Mouse (Mus musculus) kidney, embryonic 16.5 days (tissue): ENCODE measurements around the gene Ncoa1. TPM values are rescaled to one million over a fixed set of nuclear protein-coding genes. Genes with fewer than 3 reads are reported as not detected.
A peak's percentile ranks its signal among the peaks of the same experiment; 100 is the strongest.
"Not testable (repeated sequence)": the region's sequence is repeated elsewhere in the genome, so short reads cannot be mapped to it uniquely, and the experiment has no call there.

Source experiments
- ATAC-seq: fragments of 200-750 bp; cut with Nextera tagmentation; 2 replicates; pipeline ENCODE4 v1.8.0; 2017; ENCODE audit warnings: moderate TSS enrichment; ENCODE audit not compliant: low FRiP score, low TSS enrichment
- H3K27ac ChIP-seq: fragments of 300-500 bp; sonication (generic); 2 replicates; pipeline ENCODE4 v1.5.1; 2014; ENCODE audit warnings: low read length
- H3K27me3 ChIP-seq: fragments of 300-500 bp; sonication (generic); 2 replicates; pipeline ENCODE4 v1.6.1; 2014; ENCODE audit warnings: low read length, control low read depth, mixed read lengths; ENCODE audit not compliant: insufficient read depth
- H3K36me3 ChIP-seq: fragments of 300-500 bp; sonication (generic); 2 replicates; pipeline ENCODE4 v1.6.1; 2014; ENCODE audit warnings: low read length, control low read depth, mixed read lengths; ENCODE audit not compliant: insufficient read depth
- H3K4me1 ChIP-seq: fragments of 300-500 bp; sonication (generic); 2 replicates; pipeline ENCODE4 v1.6.1; 2014; ENCODE audit warnings: low read length, control low read depth, mixed read lengths; ENCODE audit not compliant: insufficient read depth
- H3K4me2 ChIP-seq: fragments of 300-500 bp; sonication (generic); replicated peaks from 2 replicates; pipeline ENCODE4 v1.6.1; 2014; ENCODE audit warnings: low read depth, low read length
- H3K4me3 ChIP-seq: fragments of 300-500 bp; sonication (generic); 2 replicates; pipeline ENCODE4 v1.5.1; 2014; ENCODE audit warnings: mild to moderate bottlenecking, low read length
- H3K9ac ChIP-seq: fragments of 300-500 bp; sonication (generic); replicated peaks from 2 replicates; pipeline ENCODE4 v1.6.1; 2014; ENCODE audit warnings: low read length
- H3K9me3 ChIP-seq: fragments of 300-500 bp; sonication (generic); 2 replicates; pipeline ENCODE4 v1.6.1; 2016; ENCODE audit warnings: low read length, control low read depth
- WGBS: fragments of 180-500 bp; shearing (Covaris S2); extraction: QIAGEN DNeasy Blood & Tissue Kit; methylation state at CpG from one replicate; pipeline ENCODE4 v1.1.7; 2014; 5-methylcytosine and 5-hydroxymethylcytosine counted together
- polyA plus RNA-seq: library from polyadenylated mRNA; unstranded; fragments of >200 nt; fragmentation: Nextera tagmentation; extraction: Ambion mirVana; gene quantifications from 2 replicates; pipeline ENCODE4 v1.2.1, GENCODE M21; 2015

Gene Ncoa1
- polyA plus RNA-seq, 1 experiment from 2014 or later: 6.6 TPM

- ATAC-seq: no peak
- no peak overlapping the region for H3K4me3 ChIP-seq
These were observed 227.2 kb downstream of the Ncoa1 start for GRCm38 (mm10) chr12:4249786-4250185.

GRCm38 (mm10) chr12:4245742-4246141, 231.2 kb downstream of the Ncoa1 start:
- 87% methylated on average over 10 of the region's 10 CpGs for WGBS
- no peak overlapping the region for H3K27ac ChIP-seq
- no peak for ATAC-seq
- no peaks in the 10 kb centered on the region for H3K36me3 ChIP-seq
- H3K9me3 ChIP-seq: no peaks in the 10 kb centered on the region
- H3K27me3 ChIP-seq: no peaks in the 10 kb centered on the region
- no peak overlapping the region for H3K4me2 ChIP-seq
- H3K4me3 ChIP-seq: no peak overlapping the region
- H3K9ac ChIP-seq: no peak overlapping the region
- H3K4me1 ChIP-seq: no peaks in the 10 kb centered on the region

More at GRCm38 (mm10) chr12:4249786-4250185, 227.2 kb downstream of the Ncoa1 start:
- H3K36me3 ChIP-seq: peaks cover 2% of the 10 kb centered on the region; the same call in 1 of the 2 replicates
- H3K27me3 ChIP-seq: no peaks in the 10 kb centered on the region
- no peak overlapping the region for H3K27ac ChIP-seq
- 89% methylated on average over 6 of the region's 6 CpGs for WGBS
- no peak overlapping the region for H3K4me2 ChIP-seq
- no peak overlapping the region for H3K9ac ChIP-seq
- H3K9me3 ChIP-seq: no peaks in the 10 kb centered on the region
- H3K4me1 ChIP-seq: no peaks in the 10 kb centered on the region

GRCm38 (mm10) chr12:4243805-4244204, 233.2 kb downstream of the Ncoa1 start:
- Histone ChIP-seq H3K36me3 (no peaks in the 10 kb centered on the region), H3K4me2 (no peak overlapping the region), H3K9ac (no peak overlapping the region), H3K9me3 (no peaks in the 10 kb centered on the region), H3K4me3 (no peak overlapping the region), H3K27me3 (no peaks in the 10 kb centered on the region), H3K27ac (no peak overlapping the region), H3K4me1 (no peaks in the 10 kb centered on the region)
- WGBS: 89% methylated on average over 2 of the region's 2 CpGs
- ATAC-seq: no peak

GRCm38 (mm10) chr12:4240281-4240680, 236.7 kb downstream of the Ncoa1 start:
- H3K4me2 ChIP-seq, H3K4me1 ChIP-seq, H3K9me3 ChIP-seq, H3K9ac ChIP-seq, H3K36me3 ChIP-seq, ATAC-seq, H3K27me3 ChIP-seq, H3K4me3 ChIP-seq, H3K27ac ChIP-seq: not testable (repeated sequence)
- WGBS: 42% methylated on average over 8 of the region's 8 CpGs

GRCm38 (mm10) chr12:4237481-4237880, 239.5 kb downstream of the Ncoa1 start:
- H3K4me1 ChIP-seq: peaks cover 11% of the 10 kb centered on the region
- no peak overlapping the region for H3K4me2 ChIP-seq
- ATAC-seq: no peak
- no peaks in the 10 kb centered on the region for H3K27me3 ChIP-seq
- no peak overlapping the region for H3K9ac ChIP-seq
- no peak overlapping the region for H3K4me3 ChIP-seq
- H3K27ac ChIP-seq: no peak overlapping the region
- H3K36me3 ChIP-seq: peaks cover 9% of the 10 kb centered on the region; the same call in 1 of the 2 replicates
- WGBS: 97% methylated on average over 15 of the region's 15 CpGs
- no peaks in the 10 kb centered on the region for H3K9me3 ChIP-seq

- H3K27me3 ChIP-seq: no peaks in the 10 kb centered on the region
- peak within 1 kb of the TSS; percentile 70 for H3K4me3 ChIP-seq
- H3K36me3 ChIP-seq: peaks cover 17% of the 10 kb centered on the region; the same call in 1 of the 2 replicates
- peak within 1 kb of the TSS; percentile 69 for H3K4me2 ChIP-seq
- H3K9me3 ChIP-seq: no peaks in the 10 kb centered on the region
- H3K27ac ChIP-seq: peak within 1 kb of the TSS; percentile 96
- H3K9ac ChIP-seq: peak within 1 kb of the TSS; percentile 85
- WGBS: under 1% methylated on average over 50 of the region's 50 CpGs
- H3K4me1 ChIP-seq: peaks cover 15% of the 10 kb centered on the region
- ATAC-seq: peak; percentile 99
These were observed 243.1 kb downstream of the Ncoa1 start, which contains the start of the genes Ptrhd1 and Cenpo for GRCm38 (mm10) chr12:4233572-4234508. TSS of gene Ptrhd1 (plus strand) at chr12:4234027. TSS of gene Cenpo (minus strand) at chr12:4234294.

GRCm38 (mm10) chr12:4232777-4233176, 244.2 kb downstream of the Ncoa1 start:
- H3K9me3 ChIP-seq: no peaks in the 10 kb centered on the region
- H3K27me3 ChIP-seq: no peaks in the 10 kb centered on the region
- H3K27ac ChIP-seq: no peak overlapping the region
- peaks cover 19% of the 10 kb centered on the region; the same call in 1 of the 2 replicates for H3K36me3 ChIP-seq
- 41% methylated on average over 4 of the region's 4 CpGs for WGBS
- H3K4me2 ChIP-seq: peak overlapping the region; percentile 69
- peak overlapping the region; percentile 37; the same call in 1 of the 2 replicates for H3K9ac ChIP-seq
- peaks cover 15% of the 10 kb centered on the region for H3K4me1 ChIP-seq
- H3K4me3 ChIP-seq: peak overlapping the region; percentile 70
- no peak for ATAC-seq

- ATAC-seq: no peak
- no peak overlapping the region for H3K4me3 ChIP-seq
- no peaks in the 10 kb centered on the region for H3K9me3 ChIP-seq
- H3K4me1 ChIP-seq: peaks cover 15% of the 10 kb centered on the region
- no peak overlapping the region for H3K4me2 ChIP-seq
- no peaks in the 10 kb centered on the region for H3K27me3 ChIP-seq
- WGBS: 87% methylated on average over 7 of the region's 7 CpGs
- peaks cover 36% of the 10 kb centered on the region for H3K36me3 ChIP-seq
- H3K27ac ChIP-seq: no peak overlapping the region
- no peak overlapping the region for H3K9ac ChIP-seq
These were observed 246.8 kb downstream of the Ncoa1 start for GRCm38 (mm10) chr12:4230156-4230555.

- 42% methylated on average over 8 of the region's 8 CpGs for WGBS
- H3K36me3 ChIP-seq: peaks cover 57% of the 10 kb centered on the region
- ATAC-seq: peak; percentile 89
- H3K4me1 ChIP-seq: no peaks in the 10 kb centered on the region
- H3K4me3 ChIP-seq: no peak overlapping the region
- H3K9ac ChIP-seq: no peak overlapping the region
- H3K4me2 ChIP-seq: no peak overlapping the region
- peak overlapping the region; percentile 56 for H3K27ac ChIP-seq
- H3K27me3 ChIP-seq: no peaks in the 10 kb centered on the region
- no peaks in the 10 kb centered on the region for H3K9me3 ChIP-seq
These were observed 264.1 kb downstream of the Ncoa1 start for GRCm38 (mm10) chr12:4212908-4213307.

- no peak overlapping the region for H3K4me2 ChIP-seq
- no peak overlapping the region; the same call in none of the 2 replicates for H3K27ac ChIP-seq
- H3K36me3 ChIP-seq: peaks cover 53% of the 10 kb centered on the region
- ATAC-seq: peak; percentile 8; the same call in 1 of the 2 replicates
- no peak overlapping the region for H3K4me3 ChIP-seq
- no peaks in the 10 kb centered on the region for H3K4me1 ChIP-seq
- no peaks in the 10 kb centered on the region for H3K9me3 ChIP-seq
- no peaks in the 10 kb centered on the region for H3K27me3 ChIP-seq
- no peak overlapping the region for H3K9ac ChIP-seq
- 65% methylated on average over 9 of the region's 9 CpGs for WGBS
These were observed 265.8 kb downstream of the Ncoa1 start for GRCm38 (mm10) chr12:4211174-4211573.
